Mouse (Mus musculus) embryonic facial prominence, embryonic 14.5 days (tissue): ENCODE data around the gene Atxn10. TPM values are rescaled to one million over a fixed set of nuclear protein-coding genes. Genes with fewer than 3 reads are reported as not detected.

Experiments used
- ATAC-seq: fragments of 200-750 bp; cut with Nextera tagmentation; 2 replicates; pipeline ENCODE4 v1.8.0; 2017; ENCODE audit warnings: low read depth, moderate number of reproducible peaks, moderate TSS enrichment
- DNase-seq: peaks from one replicate; pipeline ENCODE4 v3.0.0-alpha.2; 2015; ENCODE audit warnings: low spot score
- H3K27ac ChIP-seq: fragments of 300-500 bp; sonication (generic); replicated peaks from 2 replicates; pipeline ENCODE4 v1.5.1; 2014; ENCODE audit warnings: low read depth, mild to moderate bottlenecking, low read length, moderate library complexity
- H3K27me3 ChIP-seq: fragments of 300-500 bp; sonication (generic); replicated peaks from 2 replicates; pipeline ENCODE4 v1.6.1; 2014; ENCODE audit warnings: low read length; ENCODE audit not compliant: control insufficient read depth, insufficient read depth
- H3K36me3 ChIP-seq: fragments of 300-500 bp; sonication (generic); 2 replicates; pipeline ENCODE4 v1.6.1; 2014; ENCODE audit warnings: low read length, mixed read lengths; ENCODE audit not compliant: control insufficient read depth, insufficient read depth
- H3K4me1 ChIP-seq: fragments of 300-500 bp; sonication (generic); 2 replicates; pipeline ENCODE4 v1.6.1; 2014; ENCODE audit warnings: antibody characterized with exemption, low read length; ENCODE audit not compliant: control insufficient read depth, insufficient read depth
- H3K4me2 ChIP-seq: fragments of 300-500 bp; sonication (generic); 2 replicates; pipeline ENCODE4 v1.6.1; 2014; ENCODE audit warnings: low read depth, mild to moderate bottlenecking, low read length, moderate library complexity, mixed read lengths
- H3K4me3 ChIP-seq: fragments of 300-500 bp; sonication (generic); 2 replicates; pipeline ENCODE4 v1.5.1; 2014; ENCODE audit warnings: low read depth, mild to moderate bottlenecking, low read length
- H3K9ac ChIP-seq: fragments of 300-500 bp; sonication (generic); 2 replicates; pipeline ENCODE4 v1.6.1; 2014; ENCODE audit warnings: low read depth, mild to moderate bottlenecking, low read length, moderate library complexity, mixed read lengths
- H3K9me3 ChIP-seq: fragments of 300-500 bp; sonication (generic); 2 replicates; pipeline ENCODE4 v1.6.1; 2016; ENCODE audit warnings: low read length; ENCODE audit not compliant: control insufficient read depth
- WGBS: fragments of 180-500 bp; shearing (Covaris S2); extraction: QIAGEN DNeasy Blood & Tissue Kit; methylation state at CpG from one replicate; pipeline ENCODE4 v1.1.7; 2014; 5-methylcytosine and 5-hydroxymethylcytosine counted together
- polyA plus RNA-seq: library from polyadenylated mRNA; unstranded; fragments of >200 nt; fragmentation: Nextera tagmentation; extraction: Ambion mirVana; gene quantifications from 2 replicates; pipeline ENCODE4 v1.2.1, GENCODE M21; 2014

Gene Atxn10
- polyA plus RNA-seq, 1 experiment from 2014 or later = 261 TPM

DNA sequence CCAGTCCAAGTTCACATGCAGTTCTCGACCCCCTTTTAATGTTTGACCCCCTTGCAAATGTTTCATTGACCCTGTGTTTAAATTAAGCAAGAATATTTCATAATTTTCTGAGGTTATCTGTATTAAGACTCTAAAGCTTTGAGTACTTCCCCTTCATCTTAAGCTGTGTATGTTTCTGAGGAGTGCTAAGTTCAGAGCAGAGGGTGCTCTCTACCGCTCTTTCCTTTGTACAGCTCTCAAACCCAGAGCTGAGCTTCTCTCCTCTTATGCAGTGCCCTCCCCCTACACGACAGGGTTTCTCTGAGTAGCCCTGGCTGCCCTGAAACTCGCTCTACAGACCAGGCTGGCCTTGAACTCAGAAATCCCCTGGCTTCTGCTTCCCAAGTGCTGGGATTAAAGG is 23.9 kb downstream of the Atxn10 start:
- H3K4me1 ChIP-seq = peaks cover 13% of the 10 kb centered on the region; the same call in 1 of the 2 replicates
- no peak overlapping the region for H3K9ac ChIP-seq
- H3K36me3 ChIP-seq = peaks cover 47% of the 10 kb centered on the region
- H3K27ac ChIP-seq = no peak overlapping the region
- 74% methylated on average over 4 of the region's 4 CpGs for WGBS
- DNase-seq (no peak), ATAC-seq (no peak)
- H3K27me3 ChIP-seq = no peaks in the 10 kb centered on the region
- H3K4me2 ChIP-seq = no peak overlapping the region
- 0 out of 2 replicates have a peak, but pooled peaks cover 4% of the 10 kb centered on the region for H3K9me3 ChIP-seq
- H3K4me3 ChIP-seq = no peak overlapping the region

DNA sequence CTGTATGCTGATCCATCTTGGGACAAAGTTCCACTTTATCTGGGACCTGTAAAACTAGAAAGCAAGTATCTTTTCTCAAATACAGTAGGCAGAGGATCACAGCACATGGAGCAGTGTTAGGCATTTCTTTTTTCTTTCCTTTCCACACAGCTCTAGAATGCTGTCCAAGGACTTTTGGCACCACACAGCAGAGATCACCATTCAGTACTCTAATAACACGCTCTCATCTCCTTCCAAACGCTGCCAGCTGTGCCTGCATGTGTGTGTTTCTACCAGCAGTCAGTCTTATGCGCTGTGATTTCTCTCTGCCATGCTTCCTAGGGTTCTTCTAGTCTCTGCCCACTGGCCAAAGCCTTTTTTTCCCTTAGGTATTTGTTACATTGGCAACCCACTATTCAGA is 28.3 kb downstream of the Atxn10 start:
- H3K4me1 ChIP-seq = no peaks in the 10 kb centered on the region
- 85% methylated on average over 3 of the region's 3 CpGs for WGBS

DNA sequence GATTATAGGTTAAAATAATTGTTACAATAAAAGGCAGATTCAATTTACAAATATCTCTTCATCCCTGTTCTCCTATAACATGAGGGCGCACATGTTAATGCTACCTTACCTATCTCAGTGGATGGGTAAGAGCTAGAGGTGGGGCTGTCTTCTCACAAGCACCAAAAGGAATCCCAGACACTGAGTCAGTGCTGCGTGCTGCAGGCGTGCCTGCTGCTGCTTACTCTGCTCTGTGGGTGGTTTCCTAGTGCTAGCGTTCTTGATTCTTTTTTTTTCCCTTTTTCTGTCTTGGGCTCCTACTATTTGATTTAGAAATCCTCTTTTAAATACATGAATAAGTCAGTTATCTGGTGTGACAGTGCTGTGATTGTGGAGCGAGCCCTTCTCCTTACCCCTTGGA is 30.9 kb downstream of the Atxn10 start:
- no peak overlapping the region for H3K27ac ChIP-seq
- H3K9me3 ChIP-seq = 0 out of 2 replicates have a peak, but pooled peaks cover 4% of the 10 kb centered on the region
- H3K36me3 ChIP-seq = peaks cover 48% of the 10 kb centered on the region
- H3K4me1 ChIP-seq = no peaks in the 10 kb centered on the region
- DNase-seq (no peak), ATAC-seq (no peak)
- no peak overlapping the region for H3K4me3 ChIP-seq
- WGBS = 77% methylated on average over 5 of the region's 5 CpGs
- H3K9ac ChIP-seq = no peak overlapping the region
- H3K27me3 ChIP-seq = no peaks in the 10 kb centered on the region
- no peak overlapping the region for H3K4me2 ChIP-seq

More for the DNA sequence above, 28.3 kb downstream of the Atxn10 start:
- no peak overlapping the region for H3K27ac ChIP-seq
- no peak overlapping the region for H3K9ac ChIP-seq
- DNase-seq = no peak
- no peak overlapping the region for H3K4me2 ChIP-seq
- H3K36me3 ChIP-seq = peaks cover 67% of the 10 kb centered on the region
- no peak overlapping the region for H3K4me3 ChIP-seq
- H3K9me3 ChIP-seq = 0 out of 2 replicates have a peak, but pooled peaks cover 4% of the 10 kb centered on the region
- H3K27me3 ChIP-seq = no peaks in the 10 kb centered on the region
- ATAC-seq = no peak

DNA sequence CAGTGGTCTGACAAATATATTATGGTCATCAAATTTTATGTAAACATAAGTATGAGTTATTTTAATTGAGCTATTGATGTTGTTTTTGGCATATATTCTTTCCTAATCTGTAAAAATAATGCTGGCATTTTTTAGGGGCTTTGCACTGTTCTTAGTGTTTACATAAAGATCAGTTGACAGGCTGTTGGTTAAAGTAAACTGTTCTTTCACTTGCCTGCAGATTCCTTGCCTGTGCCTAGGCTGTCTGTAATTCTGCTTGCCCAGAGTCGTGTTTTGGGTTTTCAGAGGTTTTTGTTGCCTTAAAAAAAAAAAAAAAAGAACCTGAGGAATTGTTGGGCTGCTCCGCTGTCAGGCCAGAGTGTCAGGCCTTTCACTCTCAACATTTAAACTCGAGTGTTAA is 33.7 kb downstream of the Atxn10 start:
- Histone ChIP-seq H3K4me1 (no peaks in the 10 kb centered on the region), H3K4me3 (no peak overlapping the region), H3K27ac (no peak overlapping the region), H3K4me2 (no peak overlapping the region), H3K9me3 (no peaks in the 10 kb centered on the region), H3K36me3 (peaks cover 40% of the 10 kb centered on the region), H3K27me3 (no peaks in the 10 kb centered on the region), H3K9ac (no peak overlapping the region)
- no peak for DNase-seq
- WGBS = 42% methylated on average over 3 of the region's 3 CpGs
- no peak for ATAC-seq

DNA sequence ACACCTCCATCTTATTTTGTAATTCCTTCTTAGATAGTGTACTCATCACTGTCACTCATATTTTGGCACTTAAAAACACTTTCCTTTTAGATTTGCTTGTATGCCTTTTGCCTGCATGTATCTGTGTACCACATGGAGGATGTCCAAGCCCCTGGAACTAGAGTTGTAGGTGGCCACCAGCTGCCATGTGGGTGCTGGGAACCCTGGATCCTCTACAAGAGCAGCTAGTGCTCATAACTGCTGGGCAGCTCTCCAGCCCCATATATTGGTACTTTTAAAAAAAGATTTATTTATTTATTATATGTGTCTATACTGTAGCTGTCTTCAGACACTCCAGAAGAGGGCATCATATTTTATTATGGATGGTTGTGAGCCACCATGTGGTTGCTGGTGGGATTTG is 37.1 kb downstream of the Atxn10 start:
- DNase-seq (no peak), ATAC-seq (no peak)
- H3K4me1 ChIP-seq = no peaks in the 10 kb centered on the region
- H3K36me3 ChIP-seq = peaks cover 43% of the 10 kb centered on the region
- no peak overlapping the region for H3K27ac ChIP-seq
- no peaks in the 10 kb centered on the region for H3K9me3 ChIP-seq
- H3K9ac ChIP-seq = no peak overlapping the region
- H3K4me3 ChIP-seq = no peak overlapping the region
- H3K4me2 ChIP-seq = no peak overlapping the region
- no peaks in the 10 kb centered on the region for H3K27me3 ChIP-seq

DNA sequence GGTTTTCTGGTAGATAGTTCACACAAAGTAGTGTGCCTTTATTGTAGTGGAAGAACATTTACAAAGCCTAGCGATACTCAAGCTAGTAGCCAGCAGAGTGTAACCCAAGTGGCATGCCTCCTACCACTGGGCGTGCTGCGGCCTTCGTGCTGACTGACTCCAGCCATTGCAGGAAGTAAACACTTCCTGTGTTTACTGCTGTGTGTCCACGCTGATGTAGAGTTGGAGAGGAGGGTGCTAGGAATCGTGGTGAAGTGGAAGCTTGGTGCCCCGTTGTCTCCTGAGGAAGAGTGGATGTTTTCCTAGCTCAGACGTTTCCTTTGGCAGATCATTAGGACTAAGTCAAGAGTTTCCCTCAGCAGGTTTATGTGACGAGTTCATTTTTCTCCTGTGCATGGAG is 47.4 kb downstream of the Atxn10 start:
- Histone ChIP-seq H3K36me3 (peaks cover 54% of the 10 kb centered on the region), H3K4me2 (no peak overlapping the region), H3K9me3 (no peaks in the 10 kb centered on the region), H3K27ac (no peak overlapping the region), H3K4me3 (no peak overlapping the region), H3K9ac (no peak overlapping the region), H3K4me1 (no peaks in the 10 kb centered on the region), H3K27me3 (no peaks in the 10 kb centered on the region)
- WGBS = 78% methylated on average over 9 of the region's 9 CpGs
- ATAC-seq (no peak), DNase-seq (no peak)

DNA sequence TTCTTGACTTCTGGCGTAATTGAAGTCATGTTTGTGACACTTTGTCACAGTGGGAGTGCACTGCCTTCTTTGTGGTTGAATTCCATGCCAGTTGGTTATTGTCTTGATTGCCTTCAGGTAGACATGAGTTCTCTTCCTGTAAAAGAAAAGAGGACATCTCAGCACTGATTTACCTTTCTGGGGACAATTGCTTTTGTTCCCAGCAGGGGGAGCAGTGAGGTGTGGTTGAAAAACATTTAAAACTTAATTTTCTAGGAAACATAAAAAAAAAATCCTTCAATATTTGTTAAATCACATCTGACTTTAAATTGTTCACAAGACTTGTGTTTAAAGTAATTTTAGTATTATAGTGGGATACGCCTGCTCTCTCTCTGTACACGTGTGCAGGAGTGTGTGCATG is 52.7 kb downstream of the Atxn10 start:
- DNase-seq = no peak
- Histone ChIP-seq H3K27ac (no peak overlapping the region), H3K27me3 (no peaks in the 10 kb centered on the region), H3K9ac (no peak overlapping the region), H3K4me2 (no peak overlapping the region), H3K36me3 (peaks cover 54% of the 10 kb centered on the region), H3K4me3 (no peak overlapping the region), H3K9me3 (no peaks in the 10 kb centered on the region), H3K4me1 (no peaks in the 10 kb centered on the region)
- WGBS = 88% methylated on average over 3 of the region's 3 CpGs
- no peak for ATAC-seq

DNA sequence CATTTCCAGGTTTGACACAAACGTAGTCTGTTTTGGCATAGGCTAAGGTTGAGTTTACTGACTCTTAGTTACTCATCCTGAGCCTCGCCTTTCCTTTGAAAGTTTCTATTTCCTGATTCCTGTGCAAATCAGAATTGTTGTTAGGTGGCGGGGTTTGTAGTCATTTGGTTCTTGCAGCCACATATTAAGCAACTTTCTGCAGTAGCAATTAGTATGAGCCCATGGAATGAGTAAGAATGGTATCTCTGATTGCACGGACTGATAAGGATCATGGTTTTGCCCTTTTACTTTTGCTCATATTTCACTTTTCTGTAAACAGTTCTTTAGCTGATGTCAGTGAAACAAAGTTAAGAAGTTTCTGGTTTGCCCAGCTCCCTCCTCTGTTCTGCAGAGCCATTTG is 53.9 kb downstream of the Atxn10 start:
- DNase-seq (no peak), ATAC-seq (no peak)
- H3K4me3 ChIP-seq = no peak overlapping the region
- no peak overlapping the region for H3K9ac ChIP-seq
- no peak overlapping the region for H3K27ac ChIP-seq
- no peaks in the 10 kb centered on the region for H3K27me3 ChIP-seq
- H3K4me1 ChIP-seq = no peaks in the 10 kb centered on the region
- H3K9me3 ChIP-seq = no peaks in the 10 kb centered on the region
- no peak overlapping the region for H3K4me2 ChIP-seq
- 79% methylated on average over 4 of the region's 4 CpGs for WGBS
- peaks cover 47% of the 10 kb centered on the region for H3K36me3 ChIP-seq

DNA sequence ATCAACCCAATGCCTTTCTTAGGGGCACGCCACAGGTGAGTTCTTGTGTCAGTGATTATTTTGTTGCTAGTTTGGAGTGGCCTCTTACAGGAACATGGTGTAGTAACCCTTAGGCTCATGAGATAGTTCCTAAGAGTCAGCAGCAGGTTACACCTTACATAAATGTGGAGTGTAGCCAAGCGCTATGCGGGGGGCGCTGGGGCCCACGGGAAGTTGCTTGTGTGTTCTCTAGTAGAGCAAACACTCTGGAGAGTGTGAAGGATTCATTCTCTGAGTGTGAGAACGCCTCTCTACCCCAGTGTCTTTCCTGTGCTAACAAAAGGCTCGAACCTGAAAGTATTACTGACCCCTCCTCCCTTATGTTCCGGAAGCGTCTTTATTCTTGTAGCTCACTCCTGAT is 59.3 kb downstream of the Atxn10 start:
- 86% methylated on average over 9 of the region's 9 CpGs for WGBS

More for the DNA sequence above, 59.3 kb downstream of the Atxn10 start:
- Histone ChIP-seq H3K4me1 (no peaks in the 10 kb centered on the region), H3K4me3 (no peak overlapping the region), H3K27me3 (no peaks in the 10 kb centered on the region), H3K4me2 (no peak overlapping the region), H3K36me3 (peaks cover 44% of the 10 kb centered on the region), H3K9ac (no peak overlapping the region), H3K27ac (no peak overlapping the region), H3K9me3 (no peaks in the 10 kb centered on the region)
- DNase-seq (no peak), ATAC-seq (no peak)
